Mouse (Mus musculus) ES-Bruce4 (cell line): ENCODE results near the gene H1foo.

Experiments
- CTCF ChIP-seq: IDR thresholded peaks from one replicate; pipeline ENCODE4 v1.8.1; 2011; ENCODE audit warnings: low read depth, low read length
- EP300 ChIP-seq: IDR thresholded peaks from 2 replicates; pipeline ENCODE4 v1.6.1; 2011; ENCODE audit warnings: low read depth, low read length; ENCODE audit not compliant: insufficient read depth
- POLR2A ChIP-seq: IDR thresholded peaks from one replicate; pipeline ENCODE4 v1.8.1; 2011; ENCODE audit warnings: low read length; ENCODE audit not compliant: insufficient read depth

DNA sequence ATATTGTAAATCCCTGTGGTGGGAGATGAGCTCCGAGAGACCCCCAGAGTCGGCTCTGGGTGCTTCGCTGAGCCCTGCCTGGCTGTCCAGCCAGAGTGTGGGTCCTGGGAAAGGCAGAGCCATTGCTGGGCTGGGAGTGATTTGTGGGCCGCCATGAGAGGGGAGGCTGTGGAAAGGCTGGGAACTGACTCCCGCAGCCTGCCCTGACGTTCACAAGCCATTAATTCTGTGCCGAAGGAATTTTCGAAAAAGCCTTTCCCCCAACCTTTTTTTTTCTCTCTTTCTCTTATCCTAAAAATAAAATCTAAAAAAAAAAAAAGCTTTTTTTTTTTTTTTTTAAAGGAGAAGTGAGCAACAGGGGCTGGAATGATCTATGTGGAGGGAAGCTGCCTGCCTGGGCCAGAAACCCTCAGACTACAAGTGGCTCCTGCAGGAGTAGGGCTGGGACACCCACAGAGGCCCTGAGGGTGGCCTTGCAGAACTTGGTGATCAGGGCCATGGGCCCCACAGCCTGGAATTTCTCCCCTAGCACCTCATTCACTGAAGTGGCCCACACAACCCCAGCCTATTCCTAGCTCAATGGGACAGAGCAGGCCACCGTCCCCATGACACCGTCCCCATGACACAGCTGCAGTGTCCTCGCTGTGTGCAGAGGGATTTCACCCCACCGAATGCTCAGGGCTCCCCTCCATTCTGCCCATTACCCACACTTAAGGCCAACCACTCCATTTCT is 38.7 kb downstream of the H1foo start:
- no peak for TF ChIP-seq POLR2A
- TF ChIP-seq CTCF, result no peak
- no peak for TF ChIP-seq EP300
